Mouse (Mus musculus) MEL (cell line): Measurements from ENCODE around the gene Prox1.

ENCODE experiments used
- CTCF ChIP-seq, 3 experiments: IDR thresholded peaks in 2 of 3; conservative IDR thresholded peaks in 1 of 3; 2 replicates each; pipeline ENCODE4 v1.5.1; 2011 to 2012; ENCODE audit warnings: low read length in 3 of 3, low read depth in 2 of 3, mild to moderate bottlenecking in 2 of 3, improper control_type of control experiment in 1 of 3, inconsistent platforms in 1 of 3, mixed read lengths in 1 of 3, moderate library complexity in 1 of 3; ENCODE audit not compliant: control insufficient read depth in 1 of 3, insufficient read depth in 1 of 3, poor library complexity in 1 of 3, severe bottlenecking in 1 of 3
- ELF1 ChIP-seq: IDR thresholded peaks from 2 replicates; pipeline ENCODE4 v1.6.1; 2014; ENCODE audit warnings: low read depth, mild to moderate bottlenecking, inconsistent platforms, low read length, improper control_type of control experiment, moderate library complexity
- POLR2A ChIP-seq, 2 experiments: IDR thresholded peaks; 2 replicates each; pipeline ENCODE4 v1.6.1; 2011 to 2012; ENCODE audit warnings: low read length in 2 of 2, mild to moderate bottlenecking in 2 of 2, control low read depth in 1 of 2, improper control_type of control experiment in 1 of 2, low read depth in 1 of 2, moderate library complexity in 1 of 2; ENCODE audit not compliant: control insufficient read depth in 1 of 2, insufficient read depth in 1 of 2, poor library complexity in 1 of 2
- RAD21 ChIP-seq: IDR thresholded peaks from 2 replicates; pipeline ENCODE4 v1.6.1; 2011; ENCODE audit warnings: mild to moderate bottlenecking, low read depth, low read length, improper control_type of control experiment
- TBP ChIP-seq: IDR thresholded peaks from 2 replicates; pipeline ENCODE4 v1.8.0; 2011; ENCODE audit warnings: low read depth, low read length, improper control_type of control experiment
- ZC3H11A ChIP-seq: IDR thresholded peaks from 2 replicates; pipeline ENCODE4 v1.6.1; 2012; ENCODE audit warnings: low read depth, mild to moderate bottlenecking, inconsistent platforms, low read length, improper control_type of control experiment

DNA sequence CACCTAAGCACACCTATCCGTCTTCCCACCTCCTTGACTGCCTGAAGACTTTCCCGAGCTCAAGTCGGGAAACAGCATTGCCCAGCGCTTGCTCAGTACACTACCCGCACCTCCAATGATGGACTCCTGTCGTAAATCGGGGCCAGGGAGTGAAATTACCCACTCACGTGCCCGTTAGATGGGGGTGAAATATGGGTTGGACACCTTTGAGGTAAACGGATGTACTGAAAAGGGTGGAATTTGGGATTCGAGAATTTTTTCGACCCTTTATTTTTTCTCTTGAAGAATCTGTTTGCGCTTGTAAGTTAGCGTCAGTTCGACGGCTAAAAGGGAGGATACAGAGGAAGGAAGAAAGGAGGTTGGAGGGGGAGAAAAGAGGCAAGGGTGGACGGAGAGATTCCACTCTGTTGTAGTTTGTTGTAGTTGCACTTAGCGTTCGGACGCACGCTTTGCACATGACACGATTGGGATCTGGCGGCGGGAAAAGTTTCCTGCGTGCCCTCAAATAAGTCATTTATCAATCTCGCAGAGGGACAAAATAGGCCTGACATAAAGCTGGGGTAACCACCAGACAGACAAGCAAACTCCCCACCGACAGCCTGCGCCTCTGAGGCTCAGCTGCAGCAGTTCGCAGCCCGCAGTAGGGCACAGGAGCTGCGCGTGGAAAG is 1.9 kb upstream of the Prox1 start:
- TF ChIP-seq TBP: no peak
- TF ChIP-seq RAD21: no peak
- TF ChIP-seq ELF1: no peak
- no peak for TF ChIP-seq POLR2A (IDR thresholded peaks at IDR 0.05; ENCODE audit: control insufficient read depth in 1 of 2, insufficient read depth in 1 of 2, low read depth in 1 of 2, low read length in 2 of 2, poor library complexity in 1 of 2)
- TF ChIP-seq ZC3H11A: no peak
- TF ChIP-seq CTCF (IDR thresholded peaks at IDR 0.05 in 2 of 3, conservative IDR thresholded peaks at IDR 0.05 in 1 of 3; ENCODE audit: control insufficient read depth in 1 of 3, insufficient read depth in 1 of 3, low read depth in 2 of 3, low read length in 3 of 3, poor library complexity in 1 of 3, severe bottlenecking in 1 of 3): no peak
